Mouse (Mus musculus): ENCODE measurements at regions not wholly inside any gene's neighbourhood (a gene's known extent, or its start where the extent isn't known, plus 50 kb on each side); places are given as distances from the start of the nearest gene placed in this dataset.

DNA sequence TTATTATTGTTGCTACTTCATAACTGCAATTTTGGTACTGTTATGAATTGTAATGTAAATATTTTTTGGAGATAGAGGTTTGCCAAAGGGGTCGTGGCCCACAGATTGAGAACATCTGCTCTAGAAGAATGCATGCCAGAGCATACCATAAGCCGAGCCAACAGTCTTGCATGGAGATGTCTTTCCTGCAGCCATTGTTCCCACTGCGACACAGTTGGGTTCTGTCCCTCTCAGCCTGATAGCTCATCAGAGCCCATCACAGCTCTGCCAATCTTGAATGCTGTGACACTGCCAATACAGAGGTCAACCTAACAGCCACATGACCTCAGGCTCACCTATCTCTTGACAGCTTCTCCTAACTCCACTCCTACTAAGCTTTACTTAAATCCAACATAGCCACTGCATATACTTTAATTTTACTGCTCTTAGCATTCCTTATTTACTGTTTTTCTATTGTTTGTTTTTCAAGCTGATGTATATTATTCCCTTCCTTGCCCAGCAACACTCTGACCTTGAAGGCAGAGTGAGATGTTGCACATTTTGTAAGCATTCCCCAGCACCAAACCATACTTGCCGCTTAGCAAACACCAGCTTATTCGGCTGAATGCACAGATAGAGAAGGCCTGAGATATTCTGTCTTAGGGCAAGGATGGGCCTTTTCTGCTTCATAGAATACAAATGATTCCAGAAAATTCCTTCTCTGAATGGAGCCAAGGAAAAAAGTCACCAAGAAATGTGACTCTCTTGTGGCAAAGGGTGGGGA, 181.6 kb downstream of the Mid1ip1 start:
- no peaks in the 10 kb centered on the region for H3K9me3 ChIP-seq (replicated peaks; ENCODE audit: low read length)
- H3K79me2 ChIP-seq (replicated peaks; ENCODE audit: control insufficient read depth, extremely low read depth, insufficient read depth, poor library complexity, severe bottlenecking) = no peaks in the 10 kb centered on the region
- H3K9ac ChIP-seq (ENCODE audit: insufficient read depth, low read depth) = no peak overlapping the region
- in situ Hi-C loops (cut with MboI; ENCODE audit: low pct_ligation_motif_present, low pct_unique_long_range_greater_than_20kb, low sequenced_read_pairs) (no loop called here), dilution Hi-C loops (cut with MboI; ENCODE audit: extremely low pct_ligation_motif_present, extremely low pct_unique_long_range_greater_than_20kb, low sequenced_read_pairs) (no loop called here)
- H3K27me3 ChIP-seq (replicated peaks) = no peaks in the 10 kb centered on the region
- H3K36me3 ChIP-seq (replicated peaks in 1 of 2; ENCODE audit: control insufficient read depth in 1 of 2, insufficient read depth in 1 of 2, low read length in 1 of 2) = no peaks in the 10 kb centered on the region
- TF ChIP-seq KAT2A (IDR thresholded peaks at IDR 0.05; ENCODE audit: insufficient replicate concordance, low read length) (no peak), MYC (IDR thresholded peaks at IDR 0.05; ENCODE audit: low read depth, low read length) (no peak), MAX (IDR thresholded peaks at IDR 0.05; ENCODE audit: low read length) (no peak), NELFE (IDR thresholded peaks at IDR 0.05; ENCODE audit: low read depth, low read length) (no peak)
- no peak overlapping the region for H3K4me2 ChIP-seq (ENCODE audit: insufficient read depth, low read depth, poor library complexity, severe bottlenecking)
- no peak overlapping the region for H3K4me3 ChIP-seq (replicated peaks in 1 of 3; ENCODE audit: low read depth in 2 of 3, low read length in 2 of 3, poor library complexity in 1 of 3)
- no peak for DNase-seq (ENCODE audit: extremely low read depth)
- H3K27ac ChIP-seq (ENCODE audit: insufficient read depth, low read depth) = no peak overlapping the region
- no peaks in the 10 kb centered on the region for H3K4me1 ChIP-seq (ENCODE audit: control insufficient read depth in 1 of 2, insufficient read depth in 2 of 2)

DNA sequence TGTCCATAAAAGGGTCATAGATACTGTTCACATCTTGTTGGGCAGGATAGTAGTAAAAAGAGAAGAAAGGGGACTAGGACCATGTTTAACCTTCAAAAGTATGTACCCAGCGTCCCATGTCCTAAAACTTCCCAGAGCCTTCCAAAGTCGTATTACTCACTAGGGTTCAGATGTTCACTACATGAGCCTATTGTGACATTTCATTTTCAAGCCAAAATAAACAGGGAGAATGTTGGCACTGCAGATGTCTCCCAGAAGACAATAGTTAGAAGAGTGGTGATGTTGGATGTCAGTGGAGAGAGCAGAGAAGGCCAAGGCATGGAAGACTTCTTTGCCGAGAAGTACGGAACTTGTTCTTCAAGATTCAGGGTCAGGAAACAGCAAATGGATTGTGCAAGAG, 187.9 kb downstream of the Mid1ip1 start:
- H3K4me3 ChIP-seq (replicated peaks in 1 of 3; ENCODE audit: low read depth in 2 of 3, low read length in 2 of 3, poor library complexity in 1 of 3) = no peak overlapping the region
- in situ Hi-C loops (cut with MboI; ENCODE audit: low pct_ligation_motif_present, low pct_unique_long_range_greater_than_20kb, low sequenced_read_pairs) = no loop called here
- H3K79me2 ChIP-seq (replicated peaks; ENCODE audit: control insufficient read depth, extremely low read depth, insufficient read depth, poor library complexity, severe bottlenecking) = no peaks in the 10 kb centered on the region
- H3K4me2 ChIP-seq (ENCODE audit: insufficient read depth, low read depth, poor library complexity, severe bottlenecking) = no peak overlapping the region
- no peak overlapping the region for H3K27ac ChIP-seq (ENCODE audit: insufficient read depth, low read depth)
- H3K27me3 ChIP-seq (replicated peaks) = no peaks in the 10 kb centered on the region
- TF ChIP-seq CHD2 (IDR thresholded peaks at IDR 0.05; ENCODE audit: low read length) (no peak), KAT2A (IDR thresholded peaks at IDR 0.05; ENCODE audit: insufficient replicate concordance, low read length) (no peak), BHLHE40 (IDR thresholded peaks at IDR 0.05; ENCODE audit: low read depth, low read length) (no peak), IRF4 (IDR thresholded peaks at IDR 0.05; ENCODE audit: low read depth, low read length) (no peak), ETS1 (conservative IDR thresholded peaks at IDR 0.05; ENCODE audit: low read depth, low read length) (no peak), ZKSCAN1 (IDR thresholded peaks at IDR 0.05; ENCODE audit: borderline replicate concordance, low read depth, low read length) (no peak), MAX (IDR thresholded peaks at IDR 0.05; ENCODE audit: low read length) (no peak), UBTF (IDR thresholded peaks at IDR 0.05; ENCODE audit: low read depth, low read length) (no peak), SIN3A (IDR thresholded peaks at IDR 0.05; ENCODE audit: low read length) (no peak), E2F4 (IDR thresholded peaks at IDR 0.05; ENCODE audit: insufficient replicate concordance, low read depth, low read length) (no peak), MAZ (IDR thresholded peaks at IDR 0.05; ENCODE audit: low read depth, low read length) (no peak)
- no peaks in the 10 kb centered on the region for H3K4me1 ChIP-seq (ENCODE audit: control insufficient read depth in 1 of 2, insufficient read depth in 2 of 2)
- no peak for DNase-seq (ENCODE audit: extremely low read depth)
- H3K9me3 ChIP-seq (replicated peaks; ENCODE audit: low read length) = no peaks in the 10 kb centered on the region
- dilution Hi-C loops (cut with MboI; ENCODE audit: extremely low pct_ligation_motif_present, extremely low pct_unique_long_range_greater_than_20kb, low sequenced_read_pairs) = no loop called here
- H3K36me3 ChIP-seq (replicated peaks in 1 of 2; ENCODE audit: control insufficient read depth in 1 of 2, insufficient read depth in 1 of 2, low read length in 1 of 2) = no peaks in the 10 kb centered on the region
- no peak overlapping the region for H3K9ac ChIP-seq (ENCODE audit: insufficient read depth, low read depth)
